Mouse (Mus musculus) E14TG2a.4 (cell line): ENCODE results near the gene Sept9.

Source experiments
- CTCF ChIP-seq: conservative IDR thresholded peaks from 2 replicates; pipeline ENCODE4 v1.5.1; 2014; ENCODE audit warnings: low read length
- NANOG ChIP-seq: IDR thresholded peaks from 2 replicates; pipeline ENCODE4 v1.6.1; 2014; ENCODE audit warnings: borderline replicate concordance, low read length, mixed read lengths

- TF ChIP-seq CTCF (no peak), NANOG (no peak)
Observed at GRCm38 (mm10) chr11:117257266-117257665, 57.8 kb downstream of the Sept9 start.
